Mouse (Mus musculus) stomach, postnatal 0 days (tissue): ENCODE data around the gene Hook2.

Experiments used
- CTCF ChIP-seq: IDR thresholded peaks from 2 replicates; pipeline ENCODE4 v1.5.1; 2016; ENCODE audit warnings: antibody characterized with exemption, low read depth, mild to moderate bottlenecking, moderate library complexity
- EP300 ChIP-seq: optimal IDR thresholded peaks from 2 replicates; pipeline ENCODE3; 2016; ENCODE audit warnings: antibody characterized with exemption

DNA sequence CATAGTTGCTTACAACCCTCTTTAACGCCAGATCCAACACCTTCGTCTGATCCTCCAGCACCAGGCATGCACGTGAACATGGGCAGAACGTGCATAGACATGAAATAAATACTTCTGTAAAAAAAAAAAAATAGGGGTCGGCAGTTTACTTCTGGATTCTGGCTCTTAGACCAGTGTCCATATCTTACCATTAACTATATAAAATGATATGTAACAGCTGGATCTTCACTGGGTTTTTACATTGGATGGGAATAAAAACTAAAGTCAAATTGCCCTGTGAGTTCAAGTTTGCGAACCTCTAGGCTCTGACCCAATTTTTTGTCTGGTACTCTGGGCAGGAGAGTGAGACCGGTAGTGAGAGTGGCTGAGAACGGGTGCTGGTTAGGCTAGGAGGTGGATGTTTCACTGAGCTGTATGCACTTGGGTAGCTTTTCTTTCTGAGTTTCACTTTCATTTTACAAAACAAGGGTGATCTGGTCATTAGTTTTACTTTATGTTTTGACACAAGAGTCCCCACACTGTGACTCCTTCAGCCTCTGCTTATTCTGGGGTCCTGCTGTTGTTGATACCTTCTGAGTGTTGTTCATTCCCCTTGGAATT lies 15.8 kb upstream of the Hook2 start:
- TF ChIP-seq EP300 (no peak), CTCF (no peak)
